Mouse (Mus musculus) splenic B cell, adult 2 months (primary cell): ENCODE results near the gene Poc1a.

Experiments used
- DNase-seq: peaks from one replicate; pipeline ENCODE4 v3.0.0-alpha.2; 2011; ENCODE audit warnings: low read depth, low spot score
- H3K27me3 ChIP-seq: 2 replicates; pipeline ENCODE4 v1.6.1; 2012; ENCODE audit warnings: mild to moderate bottlenecking, low read length, moderate library complexity, mixed read lengths; ENCODE audit not compliant: control insufficient read depth, poor library complexity, insufficient read depth, severe bottlenecking
- H3K36me3 ChIP-seq: 2 replicates; pipeline ENCODE4 v1.6.1; 2012; ENCODE audit warnings: mild to moderate bottlenecking, low read length, moderate library complexity, mixed read lengths; ENCODE audit not compliant: control insufficient read depth, poor library complexity, insufficient read depth, severe bottlenecking

Gene Poc1a

GRCm38 (mm10) chr9:106327125-106327809, 46.4 kb downstream of the Poc1a start:
- Histone ChIP-seq H3K36me3 (no peaks in the 10 kb centered on the region), H3K27me3 (no peaks in the 10 kb centered on the region)
- no peak for DNase-seq

- H3K36me3 ChIP-seq: no peaks in the 10 kb centered on the region
- DNase-seq: no peak
- no peaks in the 10 kb centered on the region for H3K27me3 ChIP-seq
Observed at GRCm38 (mm10) chr9:106328068-106328610, 47.3 kb downstream of the Poc1a start.

- H3K27me3 ChIP-seq: no peaks in the 10 kb centered on the region
- no peaks in the 10 kb centered on the region for H3K36me3 ChIP-seq
- DNase-seq: no peak
Observed at GRCm38 (mm10) chr9:106328772-106329511, 48.1 kb downstream of the Poc1a start.

- DNase-seq: no peak
- Histone ChIP-seq H3K36me3 (no peaks in the 10 kb centered on the region), H3K27me3 (no peaks in the 10 kb centered on the region)
Observed at GRCm38 (mm10) chr9:106332746-106333145, 51.9 kb downstream of the Poc1a start.

DNA sequence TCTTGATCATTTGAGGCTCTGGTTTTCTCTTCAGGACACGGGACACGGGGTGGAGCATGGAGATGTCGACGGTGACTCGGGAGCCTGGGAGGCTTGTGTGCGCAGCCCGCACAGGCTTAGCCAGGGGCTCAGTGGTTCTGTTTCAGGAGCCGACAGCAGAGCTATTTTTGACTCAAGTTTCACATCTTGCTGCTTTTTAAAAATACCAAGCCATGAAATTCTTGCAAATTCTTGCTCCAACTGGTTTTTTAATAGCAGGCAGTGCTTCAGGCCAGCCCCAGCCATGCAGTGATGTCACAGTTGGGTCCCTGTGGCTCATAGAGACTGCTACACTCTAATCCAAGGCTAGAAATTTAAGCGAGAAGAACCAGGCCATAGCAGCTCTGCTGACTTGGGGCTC, 56.8 kb downstream of the Poc1a start:
- no peak for DNase-seq
- Histone ChIP-seq H3K27me3 (no peaks in the 10 kb centered on the region), H3K36me3 (no peaks in the 10 kb centered on the region)

DNA sequence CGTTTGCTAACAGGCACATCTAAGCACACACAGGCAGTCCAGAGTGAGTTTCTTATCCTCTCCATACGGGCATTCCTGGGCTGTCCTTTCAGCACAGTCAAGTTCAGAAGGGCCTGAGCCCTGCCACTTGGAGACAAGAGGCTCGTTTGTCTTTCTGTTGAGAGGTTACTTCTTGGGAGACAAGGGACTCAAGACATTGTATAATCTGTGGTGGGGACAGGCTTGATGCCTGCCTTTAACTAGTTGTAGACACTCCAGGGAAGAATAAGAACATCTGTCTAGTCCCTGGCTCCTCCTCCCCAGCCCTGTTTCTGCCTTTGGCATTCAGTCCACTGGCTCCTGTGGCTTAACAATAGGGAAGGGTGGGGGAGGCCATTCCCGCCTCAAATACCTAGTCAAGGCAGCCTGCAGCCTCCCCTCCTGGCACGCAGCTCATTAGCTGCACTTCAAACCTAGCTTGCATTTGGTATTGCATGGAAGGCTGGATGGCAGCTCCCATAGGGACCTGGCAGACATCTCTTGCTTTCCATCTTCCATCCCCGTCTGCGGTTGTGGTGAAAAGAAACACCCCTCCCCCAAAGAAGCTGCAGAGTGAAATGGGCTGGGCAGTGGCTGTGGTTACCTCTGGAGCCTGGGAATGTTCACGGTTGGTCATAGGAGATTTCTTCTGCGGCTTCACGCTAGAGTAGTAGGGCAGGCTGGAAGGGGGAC, 57.8 kb downstream of the Poc1a start:
- DNase-seq: no peak
- Histone ChIP-seq H3K36me3 (no peaks in the 10 kb centered on the region), H3K27me3 (no peaks in the 10 kb centered on the region)

DNA sequence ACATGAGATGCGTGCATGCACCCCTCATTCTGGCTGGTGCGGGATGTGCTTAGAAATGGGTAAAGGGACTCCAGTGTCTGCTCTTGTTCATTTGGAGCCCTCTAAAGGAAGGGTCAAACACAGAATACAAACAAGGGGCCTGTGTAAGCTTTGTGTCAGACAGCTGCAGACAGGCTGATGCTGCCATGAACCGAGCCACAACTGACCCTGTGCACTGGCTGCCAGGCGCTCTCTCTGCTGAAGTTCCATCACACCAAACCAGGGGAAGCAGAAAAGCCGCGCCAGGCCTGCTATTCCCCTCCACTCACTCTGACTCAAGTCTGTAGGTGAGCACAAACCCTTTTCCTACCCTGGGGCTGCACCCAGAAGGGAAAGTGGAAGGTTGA, 58.3 kb downstream of the Poc1a start:
- Histone ChIP-seq H3K27me3 (no peaks in the 10 kb centered on the region), H3K36me3 (no peaks in the 10 kb centered on the region)
- DNase-seq: no peak

DNA sequence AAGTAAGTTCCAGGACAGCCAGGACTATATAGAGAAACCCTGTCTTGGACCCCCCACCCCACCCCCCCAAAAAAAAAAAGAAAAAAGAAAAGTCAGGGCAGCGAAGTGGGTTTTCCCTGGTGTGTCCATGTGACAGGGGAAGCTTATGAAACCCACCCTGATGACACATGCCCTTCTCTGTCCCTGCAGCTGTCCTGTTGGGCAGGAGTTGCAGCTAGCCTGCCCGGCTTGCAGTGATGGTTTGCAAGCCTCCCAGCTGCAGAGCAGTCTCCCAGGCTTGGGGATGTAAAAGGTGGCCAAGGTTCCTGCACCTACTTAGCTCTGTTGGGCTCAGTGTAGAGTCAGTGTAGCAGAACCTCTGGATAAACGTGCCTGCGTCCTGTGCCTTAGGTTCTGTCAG, 58.9 kb downstream of the Poc1a start:
- Histone ChIP-seq H3K27me3 (no peaks in the 10 kb centered on the region), H3K36me3 (no peaks in the 10 kb centered on the region)
- DNase-seq: no peak

DNA sequence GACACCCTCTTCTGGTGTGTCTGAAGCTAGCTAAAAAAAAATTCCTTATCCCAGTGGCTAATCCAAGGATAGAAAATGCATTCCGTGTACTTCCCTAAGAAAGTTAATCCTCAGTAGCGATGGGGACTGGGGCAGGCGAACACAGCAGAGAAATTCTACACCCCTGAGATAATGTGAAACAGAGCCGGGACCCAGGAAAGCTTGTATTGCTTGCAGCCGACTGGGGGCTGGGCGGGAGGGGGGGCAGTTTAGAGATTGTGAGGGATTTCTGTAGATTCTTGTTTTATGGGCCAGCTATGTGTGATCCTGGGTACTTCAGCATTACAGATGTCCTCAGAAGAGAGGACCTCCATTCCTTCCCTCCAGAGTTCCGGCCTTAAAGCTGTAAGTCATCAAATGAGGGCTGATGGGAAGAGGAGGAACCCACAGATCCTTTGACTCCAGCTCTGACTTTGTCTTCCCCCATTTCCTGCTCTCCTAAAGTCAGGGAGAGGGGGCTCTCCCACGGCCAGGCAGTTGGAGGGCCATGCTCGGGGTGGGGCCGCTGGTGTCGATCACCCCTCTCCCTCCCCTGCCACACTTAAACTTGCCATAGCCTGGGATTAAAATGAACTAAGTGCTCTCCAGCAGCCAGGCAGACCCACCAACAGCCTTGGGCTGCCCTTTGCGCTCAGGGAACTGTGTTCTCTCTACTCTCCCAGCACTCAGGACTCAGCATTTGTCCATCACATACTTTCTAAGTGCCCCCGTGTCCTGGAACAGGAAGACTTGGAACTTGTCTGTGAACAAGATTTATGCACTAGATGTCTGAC, 59.8 kb downstream of the Poc1a start:
- DNase-seq: no peak
- no peaks in the 10 kb centered on the region for H3K27me3 ChIP-seq

GRCm38 (mm10) chr9:106341313-106341686, 60.4 kb downstream of the Poc1a start:
- Histone ChIP-seq H3K27me3 (no peaks in the 10 kb centered on the region), H3K36me3 (no peaks in the 10 kb centered on the region)
- no peak for DNase-seq

More for the DNA sequence above, 59.8 kb downstream of the Poc1a start:
- no peaks in the 10 kb centered on the region for H3K36me3 ChIP-seq

- no peaks in the 10 kb centered on the region for H3K36me3 ChIP-seq
- H3K27me3 ChIP-seq: no peaks in the 10 kb centered on the region
- DNase-seq: no peak
Observed at GRCm38 (mm10) chr9:106342573-106342972, 61.7 kb downstream of the Poc1a start.

GRCm38 (mm10) chr9:106345167-106345566, 64.3 kb downstream of the Poc1a start:
- DNase-seq: no peak
- no peaks in the 10 kb centered on the region for H3K36me3 ChIP-seq

GRCm38 (mm10) chr9:106345630-106346029, 64.8 kb downstream of the Poc1a start:
- H3K27me3 ChIP-seq: no peaks in the 10 kb centered on the region
- no peak for DNase-seq
- no peaks in the 10 kb centered on the region for H3K36me3 ChIP-seq

More at GRCm38 (mm10) chr9:106345167-106345566, 64.3 kb downstream of the Poc1a start:
- H3K27me3 ChIP-seq: no peaks in the 10 kb centered on the region

DNA sequence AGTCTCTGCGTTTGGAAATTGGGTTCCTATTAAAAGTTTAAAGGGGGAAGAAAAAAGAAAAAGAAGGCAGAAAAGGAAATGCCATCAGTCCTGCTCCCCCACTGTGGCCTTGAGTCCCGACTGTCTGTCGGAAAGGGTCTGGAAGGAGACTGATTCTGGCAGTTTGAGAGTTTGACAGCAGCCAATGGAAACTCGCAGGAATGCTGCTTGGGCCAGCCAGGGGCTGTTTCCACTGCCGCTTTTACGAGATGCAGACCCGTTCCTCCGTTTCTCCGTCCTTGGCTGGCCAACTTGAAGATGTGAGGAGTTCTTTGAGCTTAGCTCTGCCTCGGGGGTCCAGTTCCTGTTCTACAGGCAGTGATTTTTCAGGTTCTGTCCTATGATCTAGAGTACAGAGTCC, 67.4 kb downstream of the Poc1a start:
- no peaks in the 10 kb centered on the region for H3K36me3 ChIP-seq
- no peak for DNase-seq
- no peaks in the 10 kb centered on the region for H3K27me3 ChIP-seq
